Mouse (Mus musculus) thymus, adult 18-20 months (tissue): Measurements from ENCODE around the gene H2-T22.
"Not testable (repeated sequence)": the region's sequence is repeated elsewhere in the genome, so short reads cannot be mapped to it uniquely, and the experiment has no call there.

Experiments
- DNase-seq, 2 experiments: peaks; one replicate each; pipeline ENCODE4 v3.0.0; 2022; ENCODE audit warnings: mixed read lengths in 2 of 2

H2-T22 gene

DNA sequence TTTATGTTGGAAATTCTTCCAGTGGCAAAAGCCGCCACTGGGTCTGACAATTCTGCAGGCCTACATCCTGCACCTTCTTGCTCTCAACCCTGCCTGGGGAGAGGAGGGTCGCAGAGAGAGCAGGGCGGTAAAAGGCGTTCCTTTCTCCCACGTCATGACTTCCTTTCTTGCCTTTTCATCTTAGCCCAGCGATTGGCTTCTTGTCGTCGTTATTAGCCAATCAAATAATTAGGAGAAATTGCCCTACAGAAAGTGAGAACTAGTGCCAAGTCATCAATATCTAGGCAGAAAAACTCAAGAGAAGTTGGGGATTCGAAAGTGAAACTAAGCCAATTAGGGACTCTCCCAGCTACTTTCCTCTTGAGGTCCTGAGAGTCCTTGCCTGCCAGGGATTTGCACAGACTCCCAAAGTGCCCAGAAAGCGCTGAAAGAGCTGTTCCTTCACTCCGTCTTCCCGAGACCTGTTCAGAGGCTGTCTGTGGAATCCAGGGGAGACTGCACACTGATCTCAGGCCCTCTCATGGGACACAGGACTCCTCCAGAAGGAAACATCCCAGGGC is at the start of gene H2-T22, which contains the start of gene Gm6034:
TSS of gene H2-T22 (minus strand) at position 138 of the 560 bp plus-strand sequence.
TSS of gene Gm6034 (plus strand) at position 352 of the 560 bp plus-strand sequence.
- DNase-seq = peak; percentile 74 to 87

DNA sequence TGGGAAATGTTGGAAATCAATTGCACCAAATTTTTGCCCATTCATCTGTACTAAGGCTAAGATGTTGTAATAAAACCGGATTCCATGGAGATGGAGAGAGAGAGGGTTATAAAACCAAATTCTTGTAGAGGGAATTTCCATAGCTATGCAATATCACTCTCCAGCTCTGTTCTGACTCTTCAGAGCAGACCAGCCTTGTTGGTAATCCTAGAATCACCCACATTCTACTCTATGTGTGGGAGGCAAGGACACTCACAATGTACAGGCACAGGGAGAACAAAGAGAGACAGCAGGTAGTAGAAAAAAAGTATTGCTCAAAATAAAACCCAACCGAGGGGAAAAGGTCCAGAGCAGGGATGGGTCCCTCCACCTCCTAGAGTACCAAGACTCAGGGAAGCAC is 49.4 kb upstream of the H2-T22 start:
- not testable (repeated sequence) for DNase-seq

DNA sequence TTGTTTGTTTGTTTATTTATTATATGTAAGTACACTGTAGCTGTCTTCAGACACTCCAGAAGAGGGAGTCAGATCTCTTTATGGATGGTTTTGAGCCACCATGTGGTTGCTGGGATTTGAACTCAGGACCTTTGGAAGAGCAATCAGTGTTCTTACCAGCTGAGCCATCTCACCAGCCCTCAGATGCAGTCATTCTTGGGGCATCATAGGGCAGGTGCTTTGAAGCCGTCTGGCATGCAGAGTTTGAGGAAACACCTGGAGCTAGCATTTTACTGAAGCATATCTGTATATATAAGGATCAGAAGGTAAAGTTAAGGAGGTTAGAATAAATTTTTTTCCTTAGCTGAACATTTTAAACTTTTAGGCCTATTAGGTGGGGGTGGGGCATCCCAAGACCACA is 43.4 kb upstream of the H2-T22 start:
- peak; percentile 46 to 69 for DNase-seq

DNA sequence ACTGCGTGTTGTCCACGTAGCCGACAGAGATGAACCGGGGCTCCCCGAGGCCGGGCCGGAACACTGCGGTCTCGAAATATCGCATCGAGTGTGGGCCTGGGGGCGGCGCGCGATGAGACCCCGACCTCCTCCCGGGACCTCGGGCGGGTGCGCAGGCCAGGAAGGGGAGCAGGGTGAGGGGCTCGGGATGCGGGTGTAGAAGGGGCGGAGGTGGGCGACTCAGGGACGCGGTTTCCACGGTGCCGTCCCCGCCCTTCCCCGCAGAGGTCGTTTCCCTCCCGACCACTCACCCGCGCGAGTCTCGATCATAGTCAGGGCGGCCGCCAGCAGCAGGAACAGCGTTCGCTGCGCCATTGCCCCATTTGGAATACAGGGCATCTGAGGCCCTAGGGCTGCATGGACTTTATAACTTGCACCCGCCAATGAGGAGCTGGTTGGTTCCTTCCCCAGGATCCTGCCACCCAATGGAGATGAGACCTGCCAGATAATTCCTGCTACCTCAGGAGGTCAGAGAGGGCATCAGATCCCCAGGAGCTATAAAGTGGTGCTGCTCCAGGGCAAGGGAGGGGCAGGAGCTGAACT is 41.4 kb upstream of the H2-T22 start:
- peak in 1 of 2 experiments; percentile 36 for DNase-seq

DNA sequence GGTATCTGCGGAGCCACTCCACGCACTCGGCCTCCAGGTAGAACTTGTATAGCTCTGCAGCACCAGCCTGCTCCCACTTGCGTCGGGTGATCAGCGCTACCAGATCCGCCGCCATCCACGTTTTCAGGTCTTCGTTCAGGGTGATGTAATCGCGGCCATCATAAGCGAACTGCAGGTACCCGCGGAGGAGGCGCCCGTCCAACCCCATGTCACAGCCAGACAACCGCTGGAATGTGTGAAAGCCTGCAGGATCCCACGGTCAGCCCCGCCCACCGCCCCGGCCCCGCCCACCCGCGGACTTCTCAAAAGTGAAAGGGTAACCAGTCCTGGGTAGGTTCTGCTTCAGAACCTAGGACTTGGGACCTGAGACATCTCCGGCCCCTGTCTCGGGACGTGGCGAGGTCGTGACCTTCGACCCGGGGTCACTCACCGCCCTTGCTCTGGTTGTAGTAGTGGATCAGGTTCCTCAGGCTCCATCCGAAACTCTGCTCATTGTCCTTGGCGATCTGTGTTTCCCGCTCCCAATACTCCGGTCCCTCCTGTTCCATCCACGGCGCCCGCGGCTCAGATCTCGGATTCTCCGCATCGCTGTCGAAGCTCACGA is 40.8 kb upstream of the H2-T22 start:
- peak in 1 of 2 experiments; percentile 36 for DNase-seq

DNA sequence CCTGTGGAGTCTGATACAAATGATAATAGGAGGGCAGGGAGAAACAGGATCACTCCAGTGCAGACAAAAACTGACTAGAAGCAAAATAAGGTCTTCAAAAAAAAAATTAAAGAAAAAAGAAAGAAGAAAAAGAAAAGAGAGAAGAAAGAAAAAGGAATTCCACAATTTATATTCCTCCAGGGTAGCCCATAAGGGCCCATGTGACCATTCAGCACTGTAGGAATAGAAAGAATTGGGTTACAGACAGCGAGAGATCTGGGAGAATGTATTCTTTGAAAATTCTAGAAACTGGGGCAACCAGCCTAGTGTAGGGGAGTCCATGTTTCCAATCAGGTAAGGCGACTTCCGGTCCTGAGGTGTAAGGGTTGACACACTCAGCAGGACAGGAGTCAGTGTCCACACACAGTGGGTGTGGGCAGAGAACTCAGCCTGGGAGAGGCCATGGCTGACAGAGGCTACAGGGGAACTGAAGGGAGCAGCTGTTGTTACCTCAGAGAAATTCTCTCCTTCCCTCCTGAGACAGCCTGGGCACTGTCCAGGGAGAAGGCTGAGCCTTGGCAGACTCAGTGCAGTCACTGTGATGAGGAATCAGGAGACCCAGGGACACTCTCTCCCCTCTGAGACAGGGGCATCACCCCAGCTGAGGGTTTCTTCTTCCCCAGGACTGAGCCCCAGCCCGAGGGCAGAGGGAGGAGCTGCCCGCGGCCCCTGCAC is 40.1 kb upstream of the H2-T22 start:
- DNase-seq = not testable (repeated sequence)

DNA sequence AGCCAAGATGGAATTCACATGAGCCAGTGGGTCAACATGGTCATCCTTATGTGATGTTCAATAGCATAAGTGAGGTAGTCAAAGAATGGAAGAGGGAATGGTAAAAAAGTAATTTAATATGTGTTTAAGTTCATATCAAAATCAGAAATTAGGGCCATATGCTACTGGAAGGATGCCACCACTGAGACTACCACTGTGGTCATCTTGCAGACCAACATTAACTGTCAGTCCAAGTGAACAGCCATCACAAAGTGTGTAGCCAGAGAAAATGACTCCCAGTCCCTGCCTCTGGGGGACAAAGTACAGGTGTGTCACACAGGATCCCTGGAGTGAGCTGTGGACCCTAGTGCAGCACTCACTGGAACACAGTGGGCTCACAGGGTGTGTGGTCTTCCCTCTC is 39.4 kb upstream of the H2-T22 start:
- DNase-seq = not testable (repeated sequence)

DNA sequence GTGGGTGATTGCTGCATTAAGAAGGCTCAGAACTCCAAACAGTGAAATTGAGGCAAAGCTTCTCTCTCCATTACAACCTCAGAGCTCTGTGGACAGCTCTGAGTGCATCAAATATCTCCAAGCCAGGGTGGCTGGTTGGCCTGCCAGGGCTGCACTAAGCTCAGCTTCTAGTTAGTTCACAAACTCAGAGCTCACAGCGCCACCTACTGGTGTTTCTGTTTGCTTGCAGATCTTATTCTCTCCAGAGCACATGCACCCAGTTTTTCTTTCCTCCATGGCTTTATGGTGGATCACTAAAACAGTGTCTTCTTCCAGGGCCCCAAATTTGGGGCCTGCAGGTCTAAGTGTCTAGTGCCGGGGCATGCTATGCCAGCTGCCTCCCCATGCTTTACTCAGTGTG is 18.3 kb upstream of the H2-T22 start:
- DNase-seq = peak; percentile 81 to 88

DNA sequence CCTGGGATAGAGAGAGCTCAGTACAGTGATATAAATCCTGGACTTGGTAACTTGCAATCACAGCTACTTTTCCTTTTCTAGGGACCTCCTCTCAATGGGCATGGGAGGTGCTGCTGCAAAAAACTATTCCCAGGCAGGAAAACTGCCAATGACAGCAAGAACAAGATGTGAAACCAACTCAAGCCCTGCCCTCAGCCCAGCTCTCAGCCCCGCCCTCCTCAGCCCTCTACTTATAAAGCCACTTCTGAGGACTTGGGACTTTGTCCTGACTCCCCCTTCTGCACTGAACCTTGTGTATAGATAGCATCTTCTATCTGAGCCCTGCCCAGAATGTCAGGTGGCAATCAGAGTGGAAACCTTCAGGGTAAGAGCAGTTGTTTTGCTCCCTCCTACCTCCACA is 15.8 kb upstream of the H2-T22 start, which contains the start of gene Gm11127:
TSS of gene Gm11127 (minus strand) at position 10 of the 400 bp plus-strand sequence.
- DNase-seq = not testable (repeated sequence)

DNA sequence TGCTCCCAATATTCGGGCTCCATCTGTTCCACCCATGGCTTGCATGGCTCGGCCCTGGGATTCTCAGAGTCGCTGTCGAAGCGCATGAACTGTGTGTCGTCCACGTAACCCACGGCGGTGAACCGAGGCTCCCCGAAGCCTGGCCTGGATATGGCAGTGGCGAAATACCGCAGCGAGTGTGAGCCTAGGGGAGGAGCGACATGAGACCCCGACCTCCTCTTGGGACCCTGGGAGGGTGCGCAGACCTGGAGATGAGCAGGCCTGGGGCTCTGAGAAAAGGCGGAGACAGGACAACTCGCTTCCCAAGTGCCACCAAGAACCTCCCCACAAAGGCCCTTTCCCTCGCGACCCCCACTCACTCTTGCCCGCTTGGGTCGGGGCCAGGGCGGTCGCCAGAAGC is 15.4 kb upstream of the H2-T22 start:
- DNase-seq = not testable (repeated sequence)

DNA sequence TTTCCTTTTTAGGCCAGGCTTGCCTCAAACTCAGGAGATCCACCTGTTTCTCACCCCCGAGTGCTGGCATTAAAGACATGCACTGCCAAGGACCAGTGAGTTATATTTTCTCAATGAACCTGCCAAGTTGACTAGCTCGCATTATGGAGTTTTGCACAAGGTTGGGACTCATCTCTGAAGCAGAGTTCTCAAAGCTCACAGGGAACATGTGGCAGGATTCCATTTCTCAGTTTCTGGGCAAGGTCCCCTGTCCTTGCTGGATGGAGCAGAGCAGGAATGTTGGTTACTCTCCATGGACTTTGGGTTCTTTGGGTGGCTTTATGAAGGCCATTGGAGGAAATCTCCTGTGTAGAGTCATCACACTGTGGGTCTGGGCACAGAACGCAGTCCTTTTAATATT is 739 bp upstream of the H2-T22 start:
- DNase-seq = no peak

DNA sequence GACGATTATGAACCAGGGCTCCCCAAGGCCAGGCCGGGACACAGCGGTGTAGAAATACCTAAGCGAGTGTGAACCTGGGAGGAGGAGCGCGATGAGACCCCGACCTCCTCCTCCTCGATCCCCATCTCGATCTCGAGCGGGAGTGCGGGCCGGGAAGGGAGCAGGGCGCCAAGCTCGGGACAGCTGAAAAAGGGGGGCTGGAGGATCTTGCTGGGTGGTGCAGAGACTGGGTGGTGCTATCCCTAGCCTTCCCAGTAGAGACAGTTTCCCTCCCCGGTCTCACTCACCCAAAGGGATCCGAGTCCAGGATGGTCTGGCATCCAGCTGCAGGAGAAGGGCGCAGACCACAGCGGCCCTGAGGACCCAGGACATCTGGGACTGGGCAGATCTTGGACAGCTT is 492 bp downstream of the H2-T22 start:
- DNase-seq = peak in 1 of 2 experiments; percentile 46

DNA sequence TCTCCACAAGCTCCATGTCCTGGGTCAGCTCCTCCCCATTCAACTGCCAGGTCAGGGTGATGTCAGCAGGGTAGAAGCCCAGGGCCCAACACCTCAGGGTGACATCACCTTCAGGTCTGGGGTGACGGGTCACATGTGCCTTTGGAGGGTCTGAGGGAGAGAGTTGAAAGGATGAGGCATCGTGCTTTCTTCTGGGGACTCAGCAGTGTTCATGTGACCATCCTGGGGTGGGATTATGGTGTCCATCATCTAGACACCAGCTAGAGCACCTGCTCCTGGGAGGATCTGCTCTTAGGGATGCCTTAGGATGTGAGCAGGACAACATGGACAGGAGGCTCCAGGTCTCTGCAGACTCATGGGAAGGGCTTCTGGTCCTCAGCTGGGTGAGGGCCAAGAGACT is 1.9 kb downstream of the H2-T22 start:
- not testable (repeated sequence) for DNase-seq

DNA sequence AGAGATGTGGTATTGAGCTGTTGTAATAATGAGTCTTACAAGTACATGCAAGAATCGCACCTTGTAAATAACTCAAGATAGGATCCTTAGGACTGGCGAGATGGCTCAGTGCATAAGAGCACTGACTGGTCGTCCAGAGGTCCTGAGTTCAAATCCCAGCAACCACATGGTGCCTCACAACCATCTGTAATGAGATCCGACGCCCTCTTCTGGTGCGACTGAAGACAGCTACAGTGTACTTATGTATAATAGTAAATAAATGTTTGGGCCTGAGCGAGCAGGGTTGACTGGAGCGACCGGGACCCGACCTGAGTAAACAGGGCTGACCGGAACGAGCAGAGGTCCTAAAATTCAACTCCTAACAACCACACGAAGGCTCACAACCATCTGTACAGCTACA is 6.4 kb downstream of the H2-T22 start:
- DNase-seq = not testable (repeated sequence)

DNA sequence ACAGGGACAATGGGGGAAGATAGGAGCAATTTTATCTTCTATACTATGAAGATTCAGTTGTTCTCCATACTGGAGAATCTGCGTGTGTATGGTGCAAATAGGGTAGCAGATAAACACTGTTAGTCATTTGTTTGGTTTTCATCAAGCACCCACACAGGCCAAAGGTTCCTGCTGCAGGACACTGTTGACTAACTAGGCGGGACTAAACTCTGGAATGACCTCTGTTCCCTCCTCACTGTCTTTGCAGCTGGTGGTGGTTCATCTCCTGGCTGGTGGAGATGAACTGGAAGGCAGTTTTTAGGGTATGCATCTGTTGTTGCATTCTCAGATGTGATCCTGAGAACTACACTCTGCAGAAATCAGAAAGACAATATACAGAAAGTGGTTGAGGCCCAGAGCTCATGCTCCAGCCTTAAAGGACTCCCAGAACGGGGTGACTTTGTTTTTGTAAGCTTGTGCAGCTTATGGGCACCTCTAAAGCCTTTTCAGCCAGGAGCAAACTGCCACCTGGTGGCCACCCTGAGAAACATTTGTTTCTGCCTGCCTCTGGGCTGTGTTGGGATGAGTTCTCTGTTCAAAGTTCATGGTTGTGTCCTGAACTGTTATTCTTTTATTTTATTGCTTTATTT is 7.4 kb downstream of the H2-T22 start:
- peak; percentile 58 to 67 for DNase-seq

DNA sequence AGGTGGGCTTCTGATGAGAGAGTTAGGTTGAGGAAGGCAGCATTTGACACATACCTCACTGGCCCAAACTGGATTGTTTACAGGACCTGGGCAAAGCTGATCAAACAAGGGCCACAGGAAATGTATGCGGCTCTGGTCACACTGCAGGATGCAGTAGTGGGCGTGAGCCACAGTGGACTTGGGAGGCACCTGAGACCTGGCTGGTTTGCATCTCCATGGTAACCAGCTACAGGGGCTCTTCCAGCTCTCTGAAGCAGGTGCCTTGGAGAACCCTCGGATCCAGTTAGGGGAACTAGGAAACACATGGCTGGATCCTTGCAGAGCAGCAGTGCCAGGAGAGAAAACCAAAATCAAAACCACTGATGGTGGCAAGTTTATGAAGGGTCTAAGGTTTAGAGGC is 8.0 kb downstream of the H2-T22 start:
- DNase-seq = not testable (repeated sequence)

DNA sequence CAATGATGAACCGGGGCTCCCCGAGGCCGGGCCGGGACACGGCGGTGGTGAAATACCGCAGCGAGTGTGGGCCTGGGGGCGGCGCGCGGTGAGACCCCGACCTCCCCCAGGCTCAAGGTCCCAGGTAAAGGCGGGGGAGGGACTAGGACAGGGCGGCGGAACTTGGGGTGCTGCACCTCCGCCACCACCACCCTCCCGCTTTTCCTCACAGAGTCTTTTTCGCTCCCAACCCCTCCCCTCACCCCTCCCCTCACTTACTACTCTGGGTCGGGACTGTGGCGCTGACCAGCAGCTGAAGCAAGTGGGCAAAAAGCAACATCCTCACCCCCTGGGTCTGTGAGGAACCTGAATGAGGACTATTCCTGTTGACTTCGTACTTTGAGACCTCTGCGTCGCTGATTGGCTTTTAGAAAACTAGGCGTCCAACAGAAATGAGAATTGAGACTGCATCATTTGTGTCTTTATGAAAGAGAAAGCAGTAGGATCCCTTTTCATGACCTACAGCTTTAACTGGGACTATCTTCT is 10.1 kb downstream of the H2-T22 start, which contains the start of gene H2-T23:
TSS of gene H2-T23 (minus strand) at position 505 of the 525 bp plus-strand sequence.
- DNase-seq = peak; percentile 61 to 77

DNA sequence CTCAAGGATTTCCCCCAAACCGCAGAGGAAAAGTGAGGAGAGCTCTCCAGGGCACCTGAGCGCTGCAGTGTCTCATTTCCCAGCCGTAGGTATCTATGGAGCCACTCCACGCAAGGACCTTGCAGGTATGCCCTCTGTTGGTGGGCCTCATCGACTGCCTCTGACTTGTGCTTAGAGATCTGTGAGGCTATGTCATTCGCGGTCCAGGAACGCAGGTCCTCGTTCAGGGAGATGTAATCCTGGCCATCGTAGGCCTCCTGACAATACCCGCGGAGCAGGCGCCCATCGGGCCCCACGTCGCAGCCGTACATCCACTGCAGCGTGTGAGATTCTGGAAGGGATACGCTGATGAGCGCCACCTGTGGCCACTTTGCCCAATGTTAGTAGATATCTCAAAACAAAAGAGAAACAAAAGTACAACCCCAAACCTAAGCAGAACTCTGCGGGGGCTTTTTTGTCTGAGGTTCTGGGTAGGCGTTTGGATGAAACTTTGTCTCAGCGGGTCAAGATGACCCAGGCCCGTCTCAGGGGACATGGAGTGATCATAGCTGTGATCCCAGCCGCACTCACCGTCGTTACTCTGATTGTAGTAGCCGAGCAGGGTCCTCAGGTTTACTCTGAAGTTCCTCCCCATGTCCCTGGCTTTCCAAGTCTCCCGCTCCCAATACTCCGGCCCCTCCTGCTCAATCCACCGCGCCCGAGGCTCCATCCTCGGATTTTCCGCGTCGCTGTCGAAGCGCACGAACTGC is 10.8 kb downstream of the H2-T22 start:
- peak; percentile 38 to 73 for DNase-seq

DNA sequence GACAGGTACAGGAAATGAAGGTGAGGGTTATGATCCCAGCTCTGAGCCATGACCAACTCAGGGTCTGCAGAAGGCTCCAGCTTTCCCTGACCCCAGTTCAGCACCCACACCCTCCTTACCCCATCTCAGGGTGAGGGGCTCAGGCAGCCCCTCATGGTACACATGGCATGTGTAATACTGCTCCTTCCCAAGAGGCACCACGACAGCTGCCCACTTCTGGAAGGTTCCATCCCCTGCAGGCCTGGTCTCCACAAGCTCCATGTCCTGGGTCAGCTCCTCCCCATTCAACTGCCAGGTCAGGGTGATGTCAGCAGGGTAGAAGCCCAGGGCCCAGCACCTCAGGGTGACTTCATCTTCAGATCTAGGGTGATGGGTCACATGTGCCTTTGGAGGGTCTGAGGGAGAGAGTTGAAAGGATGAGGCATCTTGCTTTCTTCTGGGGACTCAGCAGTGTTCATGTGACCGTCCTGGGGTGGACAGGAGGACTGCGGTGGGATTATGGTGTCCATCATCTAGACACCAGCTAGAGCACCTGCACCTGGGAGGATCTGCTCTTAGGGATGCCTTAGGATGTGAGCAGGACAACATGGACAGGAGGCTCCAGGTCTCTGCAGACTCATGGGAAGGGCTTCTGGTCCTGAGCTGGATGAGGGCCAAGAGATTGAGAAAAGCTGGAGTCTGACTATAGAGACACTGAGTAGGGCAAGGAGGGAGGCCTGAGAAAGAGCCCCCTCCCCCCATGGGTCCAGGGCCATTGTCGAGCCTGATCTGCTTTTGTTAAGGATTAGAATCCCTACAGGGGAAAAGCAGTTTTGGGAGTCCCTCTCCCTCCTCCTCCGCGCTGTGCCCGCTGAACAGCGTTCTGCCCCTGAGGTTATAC is 11.6 kb downstream of the H2-T22 start:
- not testable (repeated sequence) for DNase-seq

DNA sequence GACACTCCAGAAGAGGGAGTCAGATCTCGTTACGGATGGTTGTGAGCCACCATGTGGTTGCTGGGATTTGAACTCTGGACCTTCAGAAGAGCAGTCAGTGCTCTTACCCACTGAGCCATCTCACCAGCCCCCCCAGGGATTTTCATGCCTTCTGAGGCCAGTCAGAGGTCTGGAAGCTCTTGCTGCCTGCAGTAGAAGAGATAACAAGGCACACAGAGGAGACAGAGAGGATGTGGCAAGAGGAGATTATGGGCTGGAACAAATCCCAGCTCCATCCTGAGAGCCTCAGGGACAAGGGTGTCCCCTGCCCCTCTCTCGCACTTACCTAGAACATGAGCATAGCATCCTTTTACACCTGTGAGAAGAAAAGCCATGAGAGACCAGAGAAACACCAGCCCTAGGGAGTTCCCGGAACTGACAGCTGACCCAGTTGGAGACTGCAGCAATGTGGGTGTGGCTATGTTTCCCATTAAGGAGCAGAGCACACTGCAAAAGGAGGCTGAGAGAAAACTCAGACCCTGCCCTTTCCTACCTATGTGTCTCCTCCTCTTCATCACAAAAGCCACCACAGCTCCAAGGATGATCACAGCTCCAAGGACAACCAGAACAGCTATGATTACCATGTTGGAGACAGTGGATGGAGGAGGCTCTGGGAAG is 12.4 kb downstream of the H2-T22 start:
- not testable (repeated sequence) for DNase-seq
